Mouse (Mus musculus): ENCODE measurements at regions not wholly inside any gene's neighbourhood (a gene's known extent, or its start where the extent isn't known, plus 50 kb on each side); places are given as distances from the start of the nearest gene placed in this dataset.

DNA sequence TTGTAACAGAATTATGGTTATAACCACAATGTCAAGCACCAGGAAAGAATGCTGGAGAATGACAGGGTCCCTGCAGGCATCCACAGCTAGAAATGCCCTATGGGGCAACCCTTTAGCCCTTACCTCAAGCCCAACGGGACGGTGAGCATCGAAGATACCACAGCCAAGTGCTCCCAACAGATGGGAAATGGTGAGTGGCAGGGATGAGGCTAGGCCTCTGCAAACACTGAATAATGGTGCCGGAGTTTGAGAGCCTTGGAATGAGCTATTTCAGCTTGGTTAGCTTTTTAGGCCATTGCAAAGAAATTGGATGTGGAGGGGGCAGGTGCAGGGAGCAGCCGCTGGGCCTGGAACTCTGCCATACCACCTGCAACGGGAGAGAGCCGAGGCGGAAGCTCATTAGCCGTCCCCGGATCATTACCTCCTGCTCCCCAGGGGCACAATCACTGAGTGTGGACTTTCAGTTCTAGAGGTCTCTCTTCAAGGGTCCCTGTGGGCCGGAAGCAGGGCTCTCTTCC lies 117.9 kb downstream of the Usp31 start:
- no peaks in the 10 kb centered on the region for H3K36me3 ChIP-seq
- no peaks in the 10 kb centered on the region for H3K9me3 ChIP-seq (replicated peaks)
- H3K4me1 ChIP-seq (replicated peaks) = no peaks in the 10 kb centered on the region
- no peak overlapping the region for H3K4me2 ChIP-seq
- no peak overlapping the region for H3K9ac ChIP-seq
- ATAC-seq (replicated peaks; ENCODE audit: insufficient number of reproducible peaks, insufficient read depth, low FRiP score, low read depth) = 0 out of 2 replicates have a peak, but pooled peaks have one; percentile 4
- WGBS = 78% methylated on average over 11 of the region's 11 CpGs
- H3K27ac ChIP-seq = no peak overlapping the region
- no peaks in the 10 kb centered on the region for H3K27me3 ChIP-seq
- H3K4me3 ChIP-seq = no peak overlapping the region

DNA sequence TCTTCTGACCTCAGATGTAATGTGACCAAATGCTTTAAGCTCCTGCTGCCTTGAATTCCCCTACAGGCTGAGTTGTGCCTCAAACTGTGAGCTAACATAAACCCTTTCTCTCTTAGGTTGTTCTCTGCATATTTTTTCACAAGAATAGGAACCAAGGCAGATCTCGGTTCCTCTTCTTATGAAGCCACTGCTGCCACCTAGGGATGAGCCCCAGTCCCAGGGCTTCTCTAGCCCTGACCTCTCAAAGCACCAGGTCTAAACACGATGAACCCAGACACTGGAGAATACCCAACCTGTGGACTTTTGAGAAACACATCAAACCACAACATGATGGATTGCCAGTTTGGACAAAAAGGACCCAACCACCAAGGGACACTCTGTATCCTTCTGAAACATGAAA lies 119.3 kb downstream of the Usp31 start:
- H3K27me3 ChIP-seq = no peaks in the 10 kb centered on the region
- H3K27ac ChIP-seq = no peak overlapping the region
- H3K4me2 ChIP-seq = no peak overlapping the region
- no peaks in the 10 kb centered on the region for H3K4me1 ChIP-seq (replicated peaks)
- ATAC-seq (replicated peaks; ENCODE audit: insufficient number of reproducible peaks, insufficient read depth, low FRiP score, low read depth) = no peak
- no peak overlapping the region for H3K9ac ChIP-seq
- WGBS = 38% methylated on average over 2 of the region's 2 CpGs
- no peak overlapping the region for H3K4me3 ChIP-seq
- no peaks in the 10 kb centered on the region for H3K36me3 ChIP-seq
- no peaks in the 10 kb centered on the region for H3K9me3 ChIP-seq (replicated peaks)

DNA sequence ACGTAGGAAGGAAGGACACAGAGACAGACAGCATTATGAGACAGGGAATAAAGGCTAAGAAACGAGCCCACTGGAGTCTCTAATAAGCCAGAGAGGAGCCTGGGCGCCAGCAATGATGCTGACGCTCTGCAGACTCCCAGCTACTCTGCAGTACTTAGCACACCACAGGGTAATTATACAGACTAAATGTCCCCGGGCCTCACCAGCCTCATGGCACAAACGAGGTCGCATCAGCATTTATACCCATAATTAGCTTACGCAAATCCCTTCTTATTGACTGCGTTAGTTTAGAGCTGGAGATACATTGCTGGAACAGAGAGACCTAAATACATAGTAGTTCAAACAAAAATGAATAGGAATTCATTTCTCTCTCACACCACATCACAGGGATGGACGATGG lies 121.3 kb downstream of the Usp31 start:
- H3K36me3 ChIP-seq = no peaks in the 10 kb centered on the region
- no peaks in the 10 kb centered on the region for H3K4me1 ChIP-seq (replicated peaks)
- no peak overlapping the region for H3K4me3 ChIP-seq

DNA sequence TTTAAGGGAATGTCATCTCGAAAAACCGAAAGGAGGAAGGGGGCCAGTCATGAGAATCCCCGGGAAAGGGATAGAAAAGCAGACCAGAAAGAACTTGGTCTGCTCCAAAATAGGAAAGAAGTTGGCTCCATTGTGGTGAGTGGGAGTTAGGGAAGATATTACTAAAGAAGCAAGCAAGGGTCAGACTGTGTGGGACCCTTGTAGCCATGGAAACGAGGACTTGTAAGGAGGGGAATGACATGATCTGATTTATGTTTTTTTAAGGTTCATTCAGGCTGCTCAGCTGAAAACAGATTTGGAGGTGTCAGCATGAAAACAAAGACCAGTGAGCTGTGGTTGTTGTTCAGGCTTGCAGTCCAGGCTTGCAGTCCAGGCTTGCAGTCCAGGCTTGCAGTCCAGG lies 127.6 kb downstream of the Usp31 start:
- H3K4me3 ChIP-seq = no peak overlapping the region
- ATAC-seq (replicated peaks; ENCODE audit: insufficient number of reproducible peaks, insufficient read depth, low FRiP score, low read depth) = no peak
- H3K36me3 ChIP-seq = no peaks in the 10 kb centered on the region
- H3K27ac ChIP-seq = no peak overlapping the region
- H3K4me1 ChIP-seq (replicated peaks) = no peaks in the 10 kb centered on the region
- WGBS = 56% methylated on average over 4 of the region's 4 CpGs
- no peaks in the 10 kb centered on the region for H3K27me3 ChIP-seq
- H3K9me3 ChIP-seq (replicated peaks) = no peaks in the 10 kb centered on the region
- H3K9ac ChIP-seq = no peak overlapping the region
- H3K4me2 ChIP-seq = no peak overlapping the region

More for the DNA sequence above, 121.3 kb downstream of the Usp31 start:
- H3K9me3 ChIP-seq (replicated peaks) = no peaks in the 10 kb centered on the region
- 71% methylated on average over 10 of the region's 10 CpGs for WGBS
- no peak overlapping the region for H3K4me2 ChIP-seq
- H3K27ac ChIP-seq = no peak overlapping the region
- no peak for ATAC-seq (replicated peaks; ENCODE audit: insufficient number of reproducible peaks, insufficient read depth, low FRiP score, low read depth)
- H3K9ac ChIP-seq = no peak overlapping the region
- no peaks in the 10 kb centered on the region for H3K27me3 ChIP-seq

DNA sequence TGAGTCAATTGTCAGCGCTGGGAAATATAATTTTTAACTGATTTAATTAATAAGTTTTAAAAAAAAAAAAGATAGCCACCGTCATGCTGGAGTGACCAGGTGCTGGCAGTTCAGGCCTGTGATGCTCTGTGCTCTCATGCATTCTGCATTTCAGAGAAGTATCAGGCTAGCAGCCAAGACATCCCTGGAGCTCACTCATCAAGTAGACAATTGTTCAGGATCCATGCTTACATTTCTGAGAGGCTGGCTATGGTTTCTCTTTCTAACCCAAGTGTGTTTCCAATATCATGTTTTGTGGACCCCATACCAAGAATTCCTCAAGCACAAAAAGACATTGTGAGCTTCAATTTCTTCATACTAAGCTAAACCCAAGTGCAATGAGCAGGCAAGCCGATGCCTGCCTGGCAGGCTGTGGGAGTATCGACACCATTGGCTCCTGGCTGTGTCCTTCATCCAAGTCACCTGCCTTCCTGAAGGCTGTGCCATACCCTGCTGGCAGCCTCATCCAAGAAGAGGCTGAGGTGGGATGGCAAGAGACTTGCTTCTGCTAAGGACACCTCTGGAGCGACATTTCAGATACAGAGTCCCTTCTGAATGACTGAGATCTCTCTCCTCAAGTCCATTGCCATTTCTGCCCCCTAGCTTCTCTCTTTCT lies 134.2 kb downstream of the Usp31 start:
- no peak overlapping the region for H3K27ac ChIP-seq

DNA sequence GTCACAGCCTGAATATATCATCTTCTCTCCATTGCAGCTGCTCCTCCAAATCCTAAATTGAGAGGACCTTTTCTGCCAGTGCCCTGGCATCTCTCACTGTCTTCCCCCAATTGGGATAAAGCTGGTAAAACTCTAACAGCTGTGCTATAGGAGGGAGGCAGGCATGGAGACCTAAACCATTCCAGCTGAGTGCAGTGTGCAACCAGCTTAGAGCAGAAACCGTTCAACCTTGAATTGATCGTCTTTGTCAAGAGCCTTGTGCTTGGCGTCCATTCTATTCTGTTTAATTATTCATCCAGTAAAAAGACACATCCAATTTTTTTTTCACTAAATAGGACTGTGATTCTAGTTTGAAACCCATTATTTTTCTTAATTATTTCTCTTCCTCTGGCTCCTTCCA lies 135.3 kb downstream of the Usp31 start:
- Histone ChIP-seq H3K4me1 (replicated peaks) (no peaks in the 10 kb centered on the region), H3K36me3 (no peaks in the 10 kb centered on the region), H3K9ac (no peak overlapping the region), H3K27ac (no peak overlapping the region), H3K4me2 (no peak overlapping the region), H3K9me3 (replicated peaks) (no peaks in the 10 kb centered on the region), H3K4me3 (no peak overlapping the region), H3K27me3 (no peaks in the 10 kb centered on the region)
- ATAC-seq (replicated peaks; ENCODE audit: insufficient number of reproducible peaks, insufficient read depth, low FRiP score, low read depth) = no peak
- 81% methylated on average over 3 of the region's 3 CpGs for WGBS

More for the DNA sequence above, 134.2 kb downstream of the Usp31 start:
- H3K4me2 ChIP-seq = no peak overlapping the region
- no peak for ATAC-seq (replicated peaks; ENCODE audit: insufficient number of reproducible peaks, insufficient read depth, low FRiP score, low read depth)
- no peak overlapping the region for H3K9ac ChIP-seq
- H3K27me3 ChIP-seq = no peaks in the 10 kb centered on the region
- H3K4me3 ChIP-seq = no peak overlapping the region
- WGBS = 80% methylated on average over 5 of the region's 5 CpGs
- H3K9me3 ChIP-seq (replicated peaks) = no peaks in the 10 kb centered on the region
- H3K36me3 ChIP-seq = no peaks in the 10 kb centered on the region
- no peaks in the 10 kb centered on the region for H3K4me1 ChIP-seq (replicated peaks)

DNA sequence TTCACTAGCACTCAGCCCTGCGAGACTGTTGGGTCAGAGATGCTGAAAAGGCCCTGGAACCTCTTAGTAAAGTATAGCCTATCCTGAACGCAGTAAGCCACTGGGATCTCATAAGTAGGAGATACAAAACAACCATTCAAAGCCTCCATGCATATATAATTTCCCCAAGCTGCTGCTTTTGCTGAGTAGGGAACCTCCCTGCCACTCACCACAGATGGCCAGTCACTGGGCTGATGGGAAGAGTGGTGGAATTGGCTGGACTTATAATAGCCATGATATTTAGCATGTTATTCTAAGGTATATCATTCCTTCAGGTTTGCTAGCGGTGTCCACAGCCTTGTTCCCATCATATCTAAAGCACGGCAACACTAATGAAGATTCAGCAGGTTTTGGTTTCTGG lies 135.8 kb downstream of the Usp31 start:
- 81% methylated on average over 4 of the region's 4 CpGs for WGBS
- Histone ChIP-seq H3K36me3 (no peaks in the 10 kb centered on the region), H3K4me2 (no peak overlapping the region), H3K9ac (no peak overlapping the region), H3K4me3 (no peak overlapping the region), H3K27ac (no peak overlapping the region), H3K9me3 (replicated peaks) (no peaks in the 10 kb centered on the region), H3K27me3 (no peaks in the 10 kb centered on the region), H3K4me1 (replicated peaks) (no peaks in the 10 kb centered on the region)
- no peak for ATAC-seq (replicated peaks; ENCODE audit: insufficient number of reproducible peaks, insufficient read depth, low FRiP score, low read depth)

DNA sequence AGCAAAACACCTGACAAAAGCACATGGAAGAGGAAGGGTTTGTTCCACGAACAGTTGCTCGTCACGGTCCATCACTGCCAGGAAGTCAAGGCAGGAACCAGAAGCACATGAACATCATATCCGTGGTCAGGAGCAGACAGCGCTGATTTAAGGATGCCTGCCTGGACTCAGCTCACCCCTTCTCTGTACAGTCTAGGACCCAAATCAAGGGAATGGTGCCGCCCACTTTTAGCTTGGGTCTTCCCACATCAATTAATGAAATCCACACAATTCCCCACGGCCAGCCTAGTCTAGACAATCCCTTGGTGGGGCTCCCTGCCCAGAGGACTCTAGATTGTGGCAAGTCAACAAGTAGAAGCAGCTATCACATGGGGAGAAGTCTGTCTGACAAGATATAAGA lies 137.8 kb downstream of the Usp31 start:
- WGBS = 73% methylated on average over 7 of the region's 7 CpGs
- ATAC-seq (replicated peaks; ENCODE audit: insufficient number of reproducible peaks, insufficient read depth, low FRiP score, low read depth) = no peak
- no peaks in the 10 kb centered on the region for H3K36me3 ChIP-seq

DNA sequence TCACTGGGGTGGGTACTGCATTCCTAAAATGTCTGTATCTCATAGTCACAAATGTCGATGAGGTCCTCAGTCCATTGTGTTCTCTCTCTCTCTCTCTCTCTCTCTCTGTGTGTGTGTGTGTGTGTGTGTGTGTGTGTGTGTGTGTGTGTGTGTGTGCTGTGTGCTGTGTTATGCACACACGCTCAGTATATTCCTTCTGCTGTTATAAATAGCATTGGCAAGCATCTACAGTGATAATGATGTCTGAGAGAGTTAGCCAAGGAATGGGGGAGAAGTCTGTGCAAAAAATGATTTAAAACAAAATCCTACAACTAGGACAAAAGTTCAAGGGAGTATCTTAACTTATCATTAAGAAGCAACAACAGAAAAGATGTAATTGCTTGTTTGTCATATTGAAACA lies 139.0 kb downstream of the Usp31 start:
- ATAC-seq (replicated peaks; ENCODE audit: insufficient number of reproducible peaks, insufficient read depth, low FRiP score, low read depth) = no peak
- H3K4me3 ChIP-seq = no peak overlapping the region
- H3K36me3 ChIP-seq = no peaks in the 10 kb centered on the region
- no peak overlapping the region for H3K9ac ChIP-seq
- H3K9me3 ChIP-seq (replicated peaks) = no peaks in the 10 kb centered on the region
- WGBS = 43% methylated on average over 2 of the region's 2 CpGs
- H3K27ac ChIP-seq = no peak overlapping the region
- H3K27me3 ChIP-seq = no peaks in the 10 kb centered on the region
- H3K4me2 ChIP-seq = no peak overlapping the region
- H3K4me1 ChIP-seq (replicated peaks) = no peaks in the 10 kb centered on the region

More for the DNA sequence above, 137.8 kb downstream of the Usp31 start:
- Histone ChIP-seq H3K4me2 (no peak overlapping the region), H3K4me1 (replicated peaks) (no peaks in the 10 kb centered on the region), H3K9me3 (replicated peaks) (no peaks in the 10 kb centered on the region), H3K4me3 (no peak overlapping the region), H3K27ac (no peak overlapping the region), H3K27me3 (no peaks in the 10 kb centered on the region), H3K9ac (no peak overlapping the region)

DNA sequence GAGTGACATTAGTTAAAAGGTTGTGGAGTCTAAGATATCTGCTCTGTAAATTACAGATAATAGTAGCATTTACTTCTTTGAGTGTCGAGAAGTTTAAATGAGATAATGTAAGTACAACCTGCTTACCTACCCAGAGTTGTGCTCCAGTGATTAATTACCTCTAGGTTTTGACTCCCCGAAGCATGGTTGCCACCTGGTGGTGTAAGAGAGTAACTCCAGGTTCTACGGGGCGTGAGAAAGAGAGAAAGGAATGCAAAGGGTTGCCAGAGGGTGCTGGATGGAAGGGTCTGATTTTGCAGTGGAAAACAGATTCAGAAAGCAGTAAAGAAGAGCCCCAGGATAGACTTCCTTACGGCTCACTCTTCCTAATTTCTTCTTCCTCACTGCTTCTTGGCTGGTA lies 143.5 kb downstream of the Usp31 start:
- WGBS = 26% methylated on average over 5 of the region's 5 CpGs
- Histone ChIP-seq H3K9me3 (replicated peaks) (no peaks in the 10 kb centered on the region), H3K9ac (no peak overlapping the region), H3K27me3 (no peaks in the 10 kb centered on the region), H3K4me1 (replicated peaks) (no peaks in the 10 kb centered on the region), H3K27ac (no peak overlapping the region), H3K4me3 (no peak overlapping the region), H3K4me2 (no peak overlapping the region), H3K36me3 (no peaks in the 10 kb centered on the region)
- no peak for ATAC-seq (replicated peaks; ENCODE audit: insufficient number of reproducible peaks, insufficient read depth, low FRiP score, low read depth)

DNA sequence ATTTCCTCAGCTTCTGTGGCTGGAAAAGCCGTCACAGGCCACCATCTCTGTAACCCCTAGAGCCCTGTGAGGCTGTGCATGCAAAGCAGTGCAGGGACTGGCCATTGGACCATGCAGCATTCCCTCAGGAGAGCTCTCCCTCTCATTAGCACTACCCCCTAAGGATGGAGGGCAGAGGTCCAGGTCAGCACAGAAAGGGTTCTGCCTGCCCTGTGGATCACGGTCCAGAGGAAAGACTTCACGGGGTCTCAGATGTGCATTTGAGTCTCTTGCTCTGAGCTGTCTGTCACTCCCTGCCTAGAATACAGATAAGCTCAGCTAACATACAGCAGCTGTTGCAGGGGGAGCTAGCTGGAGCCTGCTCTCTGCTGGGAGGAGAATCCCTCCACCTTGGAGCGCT lies 151.6 kb downstream of the Usp31 start:
- no peaks in the 10 kb centered on the region for H3K36me3 ChIP-seq
- no peak overlapping the region for H3K4me2 ChIP-seq
- peak overlapping the region; percentile 5; the same call in 1 of the 2 replicates for H3K27ac ChIP-seq
- no peak overlapping the region for H3K4me3 ChIP-seq
- no peaks in the 10 kb centered on the region for H3K27me3 ChIP-seq
- WGBS = 21% methylated on average over 4 of the region's 4 CpGs
- H3K9ac ChIP-seq = no peak overlapping the region
- no peaks in the 10 kb centered on the region for H3K4me1 ChIP-seq (replicated peaks)
- H3K9me3 ChIP-seq (replicated peaks) = no peaks in the 10 kb centered on the region
- peak; percentile 14; the same call in 1 of the 2 replicates for ATAC-seq (replicated peaks; ENCODE audit: insufficient number of reproducible peaks, insufficient read depth, low FRiP score, low read depth)
